Mouse (Mus musculus) right cerebral cortex, postnatal 4 days (tissue): ENCODE results near the gene Plppr3.
A peak's percentile ranks its signal among the peaks of the same experiment; 100 is the strongest.

Experiments used
- DNase-seq: peaks from one replicate; pipeline ENCODE4 v3.0.0-alpha.2; 2022

Gene Plppr3

GRCm38 (mm10) chr10:79864351-79865188, 9.9 kb downstream of the Plppr3 start:
- DNase-seq, result no peak

GRCm38 (mm10) chr10:79862925-79863324, 11.5 kb downstream of the Plppr3 start:
- peak; percentile 29 for DNase-seq

GRCm38 (mm10) chr10:79862049-79862788, 12.2 kb downstream of the Plppr3 start:
- peak; percentile 12 for DNase-seq

- no peak for DNase-seq
These were observed 13.0 kb downstream of the Plppr3 start for GRCm38 (mm10) chr10:79861230-79862048.

GRCm38 (mm10) chr10:79860079-79860911, 14.1 kb downstream of the Plppr3 start:
- DNase-seq, result no peak

GRCm38 (mm10) chr10:79859116-79859515, 15.3 kb downstream of the Plppr3 start:
- no peak for DNase-seq

- peak; percentile 76 for DNase-seq
These were observed 15.9 kb downstream of the Plppr3 start for GRCm38 (mm10) chr10:79858416-79859074.

- DNase-seq, result no peak
These were observed 16.5 kb downstream of the Plppr3 start for GRCm38 (mm10) chr10:79857894-79858293.

- DNase-seq, result peak; percentile 56
These were observed 17.0 kb downstream of the Plppr3 start for GRCm38 (mm10) chr10:79857452-79857811.

- no peak for DNase-seq
These were observed 17.6 kb downstream of the Plppr3 start for GRCm38 (mm10) chr10:79856704-79857451.

- no peak for DNase-seq
These were observed 18.2 kb downstream of the Plppr3 start for GRCm38 (mm10) chr10:79856280-79856679.

- no peak for DNase-seq
These were observed 18.8 kb downstream of the Plppr3 start for GRCm38 (mm10) chr10:79855558-79856184.

- DNase-seq, result peak; percentile 69
These were observed 19.5 kb downstream of the Plppr3 start for GRCm38 (mm10) chr10:79854801-79855541.

- peak; percentile 100 for DNase-seq
These were observed 20.3 kb downstream of the Plppr3 start, which contains the start of gene Ptbp1 for GRCm38 (mm10) chr10:79853860-79854795. Gene Ptbp1 (plus strand): TSS chr10:79854427.

- DNase-seq, result peak; percentile 95
These were observed 21.0 kb downstream of the Plppr3 start for GRCm38 (mm10) chr10:79853392-79853791.

- no peak for DNase-seq
These were observed 21.6 kb downstream of the Plppr3 start for GRCm38 (mm10) chr10:79852827-79853226.

GRCm38 (mm10) chr10:79852107-79852789, 22.2 kb downstream of the Plppr3 start:
- no peak for DNase-seq

GRCm38 (mm10) chr10:79851653-79852052, 22.8 kb downstream of the Plppr3 start:
- no peak for DNase-seq
